Mouse (Mus musculus): ENCODE measurements around the gene Gm49486.

Gene Gm49486

DNA sequence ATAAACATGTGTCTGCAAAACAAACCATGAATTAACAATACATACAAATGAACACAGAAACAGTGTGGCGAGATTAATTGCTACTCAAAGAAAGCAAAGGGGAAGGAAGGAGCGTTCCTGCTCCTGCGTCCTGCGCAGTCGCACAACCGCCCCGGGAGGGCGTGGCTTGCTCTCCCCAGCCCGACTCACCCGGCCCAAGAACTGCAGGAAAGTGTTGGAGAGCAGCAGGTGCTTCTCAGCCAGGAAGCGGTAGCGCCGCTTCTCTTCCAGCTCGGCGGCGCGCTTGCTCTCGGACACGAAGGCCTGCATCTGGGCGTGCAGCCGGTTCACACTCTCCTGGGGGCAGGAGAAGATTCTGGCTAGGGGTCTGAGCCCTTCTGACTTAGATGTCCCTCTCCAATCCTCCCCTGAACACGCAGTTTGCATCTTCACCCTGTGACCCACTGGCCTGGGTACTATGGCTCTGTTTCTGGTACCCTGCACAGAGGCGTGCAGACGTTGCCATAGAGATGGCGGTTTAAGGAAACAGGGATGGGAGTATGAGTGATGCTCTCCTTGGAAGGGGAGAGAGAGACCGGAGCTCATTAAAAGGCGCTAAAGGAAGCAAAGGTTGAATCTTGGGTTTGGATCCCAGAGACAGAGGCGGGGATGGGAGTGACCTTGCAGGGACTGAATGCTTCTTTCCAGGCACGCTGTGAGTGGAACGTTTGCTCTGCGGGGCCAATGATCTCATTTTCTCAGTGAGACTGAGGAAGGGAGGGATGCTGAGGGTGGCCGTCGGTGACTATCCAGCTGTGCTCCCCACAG is 41.3 kb downstream of the Gm49486 start:
- in situ Hi-C loops (cut with MboI, MseI) = no loop called here

DNA sequence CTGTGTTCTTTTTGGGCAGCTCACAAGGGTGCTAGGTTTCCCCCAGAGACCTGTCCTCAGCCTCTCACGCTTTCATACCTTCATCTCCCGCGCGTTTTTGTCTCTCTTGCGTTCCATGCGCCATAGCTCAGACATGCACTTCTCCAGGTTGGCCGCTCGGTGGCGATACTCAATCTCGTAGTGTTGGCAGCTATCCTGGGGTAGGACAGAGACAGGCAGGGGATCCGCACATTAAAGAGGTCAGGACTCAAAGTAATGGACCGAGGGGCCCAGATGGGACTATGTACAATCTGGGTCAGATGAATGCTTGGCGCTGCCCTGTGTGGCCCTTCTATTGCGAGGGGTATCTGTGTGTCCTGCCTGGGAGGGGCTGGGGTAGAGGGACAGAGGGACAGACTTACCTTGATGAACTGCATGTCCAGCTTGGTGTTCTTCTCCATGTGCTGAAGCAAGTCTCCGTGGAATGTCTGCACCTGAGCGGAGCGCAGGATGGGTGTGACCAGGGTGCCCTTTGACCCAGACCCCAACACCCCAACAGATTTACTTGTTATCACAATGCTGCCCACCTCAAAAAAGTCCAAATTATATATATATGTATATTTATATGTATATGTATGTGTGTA is 42.0 kb downstream of the Gm49486 start:
- in situ Hi-C loops (cut with MboI, MseI) = no loop called here

DNA sequence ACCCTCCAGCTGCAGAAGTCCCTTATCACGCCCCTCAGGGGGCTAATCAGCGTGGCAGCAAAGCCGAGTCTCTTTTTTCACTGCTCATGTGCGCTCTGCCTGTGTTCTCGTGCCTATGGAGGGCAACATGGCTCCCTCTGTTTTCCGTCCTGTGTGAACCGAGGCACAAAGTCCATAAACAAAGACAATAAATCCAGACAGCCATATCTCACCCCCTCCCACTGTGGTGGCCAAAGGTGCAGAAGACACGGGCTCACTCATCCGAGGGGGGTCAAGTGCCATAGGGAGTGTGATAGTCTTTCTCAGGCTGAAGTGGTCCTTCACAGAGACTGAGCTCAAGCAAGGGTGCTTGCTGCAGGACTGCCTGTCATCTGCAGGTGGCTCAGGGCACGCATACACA is 43.8 kb downstream of the Gm49486 start:
- in situ Hi-C loops (cut with MboI, MseI) = no loop called here

DNA sequence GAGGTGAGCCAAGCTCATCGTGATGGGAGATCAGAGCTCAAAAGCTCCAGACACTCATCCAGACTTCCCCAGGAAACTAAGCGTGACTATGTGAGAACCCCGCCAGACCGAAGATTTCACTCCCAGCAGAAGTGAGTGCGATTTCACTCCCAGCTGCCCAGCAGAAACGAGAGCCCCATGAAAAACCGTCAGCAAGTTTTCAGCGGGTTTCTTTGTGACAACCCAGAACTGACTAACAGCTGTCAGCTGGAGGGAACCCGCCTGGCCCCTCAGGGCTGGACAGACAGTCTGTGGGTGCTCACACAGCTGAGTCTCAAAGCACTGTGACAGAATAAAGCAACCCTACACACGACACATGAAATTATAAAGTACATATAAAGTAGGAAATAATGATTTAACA is 48.5 kb downstream of the Gm49486 start:
- in situ Hi-C loops (cut with MboI, MseI) = no loop called here

DNA sequence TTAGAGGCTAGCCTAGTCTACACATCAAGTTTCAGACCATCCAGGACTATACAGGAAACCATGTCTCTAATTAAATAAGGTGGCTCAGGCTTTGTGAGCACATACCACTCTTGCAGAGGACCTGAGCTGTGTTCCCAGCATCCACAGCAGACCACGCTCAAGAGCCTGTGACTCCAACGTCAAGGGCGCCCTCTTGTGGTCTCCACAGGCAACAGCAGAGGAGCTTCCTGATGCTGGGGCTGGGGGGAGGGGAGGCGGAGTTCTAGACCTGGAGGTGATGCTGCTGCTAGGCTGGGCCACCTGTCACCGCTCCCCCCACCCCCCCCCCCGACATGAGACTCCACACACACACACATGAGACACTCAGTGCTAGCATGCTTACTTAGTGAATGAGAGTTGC is 51.0 kb downstream of the Gm49486 start:
- in situ Hi-C loops (cut with MboI, MseI) = no loop called here

DNA sequence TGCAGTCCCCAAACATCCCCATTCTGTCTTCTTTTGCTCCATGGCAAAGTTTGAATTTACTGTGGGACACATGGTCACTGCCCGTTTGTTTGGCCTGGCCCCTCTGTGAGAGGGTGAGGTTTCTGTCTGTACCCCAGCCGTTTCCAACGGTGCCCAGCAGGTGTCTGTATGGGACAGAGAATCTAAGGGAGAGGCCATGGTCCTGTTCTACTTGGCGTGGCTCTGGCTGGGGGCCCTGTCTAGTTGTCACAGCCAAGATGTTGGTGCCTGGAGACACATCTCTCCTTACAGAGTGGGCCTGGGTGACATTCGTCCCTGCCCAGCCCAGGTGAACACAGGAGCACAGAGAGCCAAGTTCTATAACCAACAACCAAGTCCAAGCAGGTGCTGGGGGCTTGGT is 51.7 kb downstream of the Gm49486 start:
- in situ Hi-C loops (cut with MboI, MseI) = no loop called here

DNA sequence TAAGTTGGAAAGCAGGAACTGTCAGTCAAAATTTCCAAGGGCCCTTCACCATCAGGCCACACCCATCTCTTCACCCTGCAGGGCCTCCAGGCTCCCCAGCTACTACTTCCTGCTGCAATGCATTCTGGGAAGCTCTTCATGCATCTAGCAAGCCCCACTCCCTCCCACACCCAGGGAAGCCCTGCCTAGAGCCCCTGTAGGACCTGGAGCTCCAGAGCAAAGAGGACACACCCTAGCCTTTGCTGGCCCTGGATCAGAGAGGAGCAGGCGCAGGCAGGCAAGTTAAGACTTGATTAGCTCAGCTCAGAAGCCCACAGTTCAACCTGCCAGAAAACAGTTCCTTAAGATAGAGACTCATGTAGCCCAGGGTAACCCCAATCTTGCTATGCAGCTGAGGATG is 52.2 kb downstream of the Gm49486 start:
- in situ Hi-C loops (cut with MboI, MseI) = no loop called here

DNA sequence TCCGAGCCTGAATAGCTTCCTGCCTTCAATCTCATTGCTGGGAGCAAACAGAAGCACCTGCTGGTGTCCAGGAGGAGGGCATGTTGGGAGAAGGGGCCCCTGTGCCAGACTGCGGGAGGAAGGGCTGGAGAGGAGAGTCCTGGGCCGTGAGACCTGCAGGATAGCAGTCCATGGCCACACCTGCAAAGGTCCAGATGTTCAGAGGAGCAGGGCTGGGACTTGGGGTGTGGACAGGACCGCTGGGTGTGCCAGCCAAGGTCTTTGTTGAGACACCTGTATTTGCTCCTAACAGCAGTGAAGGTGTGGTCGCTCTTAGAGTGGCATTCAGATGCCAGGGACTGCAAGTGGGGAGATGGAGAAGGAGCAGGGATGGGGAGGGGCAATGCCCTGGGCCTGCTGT is 53.2 kb downstream of the Gm49486 start:
- in situ Hi-C loops (cut with MboI, MseI) = no loop called here

DNA sequence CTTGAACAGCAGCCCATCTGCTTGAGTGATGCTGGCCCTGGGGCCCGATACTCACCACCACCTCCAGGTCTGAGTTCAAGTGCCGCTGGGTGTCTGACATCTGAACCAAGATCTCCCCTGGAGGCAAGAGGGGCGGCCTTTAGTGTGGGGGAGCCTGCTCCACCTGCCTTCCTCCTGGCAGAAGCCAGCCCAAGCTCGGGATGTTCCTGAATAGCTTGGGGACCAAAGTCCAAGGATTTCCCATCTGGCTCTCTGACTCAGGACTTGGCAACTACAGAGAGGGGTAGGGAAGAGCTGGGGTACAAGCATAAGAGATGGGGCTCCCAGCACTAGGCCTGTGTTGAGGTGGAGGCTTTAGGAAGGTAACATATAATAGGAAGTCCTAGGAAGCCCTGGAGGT is 54.2 kb downstream of the Gm49486 start:
- in situ Hi-C loops (cut with MboI, MseI) = no loop called here

DNA sequence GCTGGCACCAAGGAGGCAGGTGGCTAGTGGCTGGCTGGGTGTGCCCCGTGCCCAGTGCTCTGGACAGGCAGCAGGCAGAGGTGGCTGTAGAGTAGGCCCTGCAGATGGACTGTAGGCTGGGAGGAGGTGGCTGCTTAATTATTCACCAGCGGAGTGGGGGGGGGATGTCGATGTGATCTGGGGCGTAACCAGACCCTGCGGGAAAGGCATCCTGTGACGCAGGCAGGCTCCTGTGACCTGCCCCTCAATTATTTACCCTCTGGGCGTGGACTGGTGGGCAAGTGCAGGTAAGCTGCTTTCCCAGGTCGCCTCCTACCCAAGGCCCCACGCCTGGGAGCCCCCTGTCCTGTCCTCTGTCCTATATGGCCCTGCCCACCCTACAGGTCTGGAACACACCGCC is 56.2 kb downstream of the Gm49486 start, which contains the start of gene Baiap2l2:
Gene Baiap2l2, minus strand, starts transcription at position 139 of the 400 bp plus-strand sequence.
- in situ Hi-C loops (cut with MboI, MseI) = no loop called here

DNA sequence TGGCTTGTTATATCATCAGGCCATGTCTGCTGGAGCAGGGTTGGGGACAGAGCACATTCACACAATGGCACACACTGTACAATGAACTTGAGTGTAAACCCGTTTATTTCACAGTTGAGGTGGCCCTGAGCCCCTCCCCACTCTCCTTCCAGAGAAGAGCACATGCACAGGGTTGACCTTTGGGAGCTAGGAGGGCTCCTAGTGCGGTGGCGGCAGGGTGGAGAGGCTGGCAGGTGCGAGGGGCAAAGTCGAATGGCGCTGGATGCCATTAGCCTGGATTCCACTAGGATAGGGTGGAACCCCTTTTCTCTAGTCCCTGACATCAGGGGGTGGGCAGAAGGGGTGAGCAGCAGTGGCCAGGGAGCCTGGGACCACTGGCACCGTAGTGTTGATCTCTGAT is 57.0 kb downstream of the Gm49486 start:
- in situ Hi-C loops (cut with MboI, MseI) = no loop called here

DNA sequence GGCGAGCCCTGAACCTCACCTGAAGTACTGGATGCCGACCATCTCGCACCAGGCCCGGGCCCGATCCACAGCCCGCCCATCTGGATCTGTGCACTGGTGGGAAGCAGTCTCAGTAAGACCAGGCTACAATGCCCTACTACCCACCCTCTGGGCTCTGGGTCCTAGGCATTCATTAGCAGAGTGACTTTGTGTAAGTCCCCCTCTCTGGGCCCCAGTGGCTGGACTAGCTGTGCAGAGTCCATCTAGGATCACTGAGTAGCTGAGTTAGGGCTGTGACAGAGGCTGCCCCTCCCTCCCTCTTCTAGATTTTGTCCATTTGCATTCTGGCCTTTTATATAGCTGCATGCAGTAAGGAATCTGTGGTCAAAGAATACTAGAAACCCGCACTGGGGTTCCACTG is 57.9 kb downstream of the Gm49486 start:
- in situ Hi-C loops (cut with MboI, MseI) = no loop called here

DNA sequence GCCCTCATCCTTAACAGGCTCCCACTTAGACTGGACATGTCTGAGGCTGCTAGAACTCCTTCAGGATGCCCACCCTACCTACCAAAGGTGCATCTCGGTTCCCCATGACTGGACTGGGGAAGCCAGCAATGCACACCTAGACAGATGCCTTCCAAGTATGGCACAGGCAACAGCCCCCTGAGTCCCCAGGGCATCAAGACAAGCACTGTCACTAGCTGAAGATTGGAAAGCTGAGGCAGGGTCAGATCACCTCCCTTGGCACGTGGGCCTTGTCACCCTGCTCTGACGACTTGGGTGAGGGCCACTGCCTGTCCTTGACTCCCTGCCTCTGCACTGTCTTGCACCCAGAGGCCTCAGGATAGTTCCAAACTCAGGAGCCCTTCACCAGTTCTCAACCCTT is 59.2 kb downstream of the Gm49486 start:
- in situ Hi-C loops (cut with MboI, MseI) = no loop called here

DNA sequence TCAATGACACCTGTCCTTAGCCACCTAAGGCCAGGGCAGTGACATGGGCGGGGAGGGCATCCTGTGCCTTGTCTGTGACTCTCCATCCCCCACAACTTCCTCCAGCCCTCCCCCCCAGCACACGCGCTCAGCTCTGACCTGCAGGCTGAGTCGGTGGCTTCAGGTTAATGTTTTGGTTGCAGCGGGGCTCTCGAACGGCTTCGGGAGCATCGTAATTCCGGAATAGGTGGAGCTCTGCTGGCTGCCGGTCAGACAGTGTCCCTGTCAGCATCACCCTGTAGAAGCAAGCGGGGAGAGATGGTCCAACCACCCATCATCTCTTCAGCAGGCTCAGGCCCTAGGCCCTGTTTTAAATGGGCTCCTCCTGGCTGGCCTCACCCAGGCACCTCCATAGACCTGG is 60.2 kb downstream of the Gm49486 start:
- in situ Hi-C loops (cut with MboI, MseI) = no loop called here

DNA sequence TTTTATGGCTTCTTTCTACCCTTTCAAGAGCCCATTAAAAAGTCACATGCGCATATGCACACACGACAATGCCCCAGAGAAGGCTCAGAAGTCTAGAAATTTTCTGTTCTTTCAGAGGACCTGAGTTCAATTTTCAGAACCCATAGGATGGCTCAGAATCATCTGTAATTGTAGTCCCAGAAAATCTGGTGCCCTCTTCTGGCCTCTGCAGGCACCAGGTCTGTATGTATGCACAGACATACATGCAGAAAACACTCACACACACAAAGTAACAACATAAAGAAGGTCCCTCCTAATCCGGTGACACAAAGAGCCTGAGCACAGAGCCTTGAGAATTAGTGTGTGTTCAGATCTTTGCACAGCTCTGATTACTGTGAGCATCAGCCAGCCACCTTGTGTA is 61.1 kb downstream of the Gm49486 start:
- in situ Hi-C loops (cut with MboI, MseI) = loop anchor here (5.0 kb wide), 1 partner anchor 87 kb away; no protein-coding TSS in a partner anchor

DNA sequence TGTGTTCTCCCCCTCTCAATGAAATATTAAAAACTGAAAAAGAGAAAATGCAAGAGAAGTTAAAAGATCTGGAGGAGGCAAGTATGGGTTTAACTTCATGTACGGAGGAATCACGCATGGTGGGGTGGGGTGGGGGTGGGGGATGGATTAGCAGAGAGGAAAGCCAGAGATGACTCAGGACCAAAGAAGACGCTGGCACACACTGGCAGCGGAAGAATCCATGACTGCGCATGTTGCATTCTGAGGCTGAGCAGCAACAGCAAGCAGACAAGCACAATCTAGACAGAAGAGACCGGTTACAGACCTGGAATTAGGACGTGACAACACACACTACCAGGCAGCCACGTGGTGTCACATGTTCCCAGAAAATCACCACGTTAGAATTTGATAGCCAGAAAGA is 63.6 kb downstream of the Gm49486 start:
- in situ Hi-C loops (cut with MboI, MseI) = loop anchor here (5.0 kb wide), 1 partner anchor 85 kb away; no protein-coding TSS in a partner anchor

DNA sequence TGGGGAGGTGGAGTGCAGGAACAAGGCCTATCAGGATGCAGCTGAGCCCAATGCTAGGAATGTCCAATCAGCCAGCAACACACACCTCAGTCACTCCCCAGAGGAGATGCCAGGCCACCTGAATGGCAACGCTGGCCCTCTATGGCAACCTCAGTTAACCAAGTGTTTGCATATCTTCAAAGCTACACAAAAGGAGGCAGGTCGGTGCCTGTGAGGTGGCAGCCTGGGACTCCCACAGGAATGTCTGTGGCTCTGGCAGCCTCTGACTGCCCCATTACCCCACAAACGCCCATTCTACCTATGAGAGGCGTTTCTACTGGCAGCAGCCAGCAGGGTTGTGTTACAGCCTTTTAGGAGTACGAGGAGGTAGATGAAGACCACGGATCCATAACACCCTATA is 69.4 kb downstream of the Gm49486 start:
- in situ Hi-C loops (cut with MboI, MseI) = no loop called here

DNA sequence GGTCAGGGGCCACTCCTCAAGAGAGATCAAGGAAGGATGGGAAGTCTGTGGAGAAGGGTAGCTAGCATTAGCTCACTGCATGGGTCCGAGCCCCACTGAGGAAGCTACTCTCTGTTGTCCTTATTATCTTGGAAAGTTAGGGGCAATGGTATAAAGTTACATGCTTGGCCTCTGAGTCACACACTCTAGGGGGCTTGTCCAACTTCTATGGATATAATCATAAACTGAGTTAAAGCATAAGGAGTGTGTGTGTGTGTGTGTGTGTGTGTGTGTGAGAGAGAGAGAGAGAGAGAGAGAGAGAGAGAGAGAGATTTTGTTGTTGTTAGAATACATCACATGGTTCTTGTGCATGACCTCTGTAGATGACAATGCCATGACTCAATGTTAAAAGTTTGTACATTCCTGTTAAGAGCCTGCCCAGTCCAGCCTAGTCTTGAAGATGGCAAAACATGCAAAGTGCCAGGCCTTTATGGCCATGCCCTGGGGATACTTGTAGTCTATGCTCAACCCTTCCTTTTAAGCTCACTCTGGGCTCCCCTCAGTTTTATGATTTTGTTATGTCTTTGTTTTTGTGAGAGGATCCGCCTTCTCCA is 70.5 kb downstream of the Gm49486 start:
- in situ Hi-C loops (cut with MboI, MseI) = no loop called here

DNA sequence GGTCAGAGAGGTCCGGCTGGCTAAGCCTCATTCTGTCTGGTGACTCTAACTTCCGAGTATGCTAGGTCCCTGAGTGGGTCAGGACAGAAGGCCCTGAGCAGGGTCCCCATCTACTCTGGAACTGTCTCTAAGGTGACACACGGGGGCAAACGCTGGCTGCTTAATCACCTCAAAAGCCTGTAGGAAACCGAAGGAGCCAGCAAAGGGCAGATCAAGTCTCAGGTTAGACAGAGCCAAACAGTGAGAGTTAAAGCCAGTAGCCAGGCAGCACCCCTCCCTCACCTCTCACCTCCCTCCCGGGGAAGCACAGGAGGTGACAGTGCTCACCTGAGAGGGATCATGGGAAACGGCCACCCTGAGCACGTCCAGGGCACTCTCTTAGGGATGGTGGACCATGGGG is 74.5 kb downstream of the Gm49486 start:
- in situ Hi-C loops (cut with MboI, MseI) = no loop called here

DNA sequence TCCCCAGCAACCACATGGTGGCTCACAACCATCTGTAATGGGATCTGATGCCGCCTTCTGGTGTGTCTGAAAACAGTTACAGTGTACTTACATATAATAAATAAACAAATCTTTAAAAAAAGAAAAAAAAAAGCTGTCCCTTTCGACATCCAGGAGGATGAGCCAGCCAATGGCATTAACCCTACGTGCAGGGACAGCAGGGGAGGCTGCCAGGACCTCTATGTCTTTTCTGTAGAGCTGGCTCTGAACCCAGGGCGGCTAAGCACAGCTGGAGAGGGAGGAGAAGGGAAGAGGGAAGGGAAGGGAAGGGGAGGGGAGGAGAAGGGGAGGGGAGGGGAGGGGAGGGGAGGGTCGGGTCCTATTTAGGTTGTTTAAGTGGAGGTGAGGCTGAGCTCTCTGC is 75.6 kb downstream of the Gm49486 start:
- in situ Hi-C loops (cut with MboI, MseI) = no loop called here

DNA sequence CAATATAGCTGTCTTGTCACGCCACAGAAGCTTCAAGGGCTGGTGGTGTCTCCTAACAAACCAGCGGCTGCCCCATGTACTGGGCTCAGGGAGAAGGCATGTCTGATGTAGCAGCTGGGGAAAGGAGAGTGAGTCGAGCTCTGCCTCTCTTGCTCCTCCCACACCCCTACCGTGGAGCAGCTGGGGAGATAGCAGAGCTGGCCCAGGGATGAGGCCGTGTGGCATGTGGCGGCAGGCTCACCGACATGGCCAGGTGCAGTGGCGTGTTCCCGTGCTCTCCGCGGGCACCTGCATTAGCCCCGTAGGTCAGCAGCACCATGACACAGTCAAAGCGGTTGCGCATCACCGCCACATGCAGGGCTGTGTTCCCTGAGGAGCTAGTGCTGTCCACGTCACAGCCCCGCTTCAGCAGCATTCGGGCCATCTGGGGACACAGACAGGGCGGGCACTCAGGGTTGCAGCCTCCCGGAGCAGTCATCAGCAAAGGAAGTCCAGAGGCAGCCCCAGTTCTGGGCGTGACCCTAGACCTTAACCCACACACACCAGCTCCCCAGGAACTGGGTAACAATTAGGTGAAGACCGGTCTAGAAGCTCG is 76.9 kb downstream of the Gm49486 start:
- in situ Hi-C loops (cut with MboI, MseI) = no loop called here
